Mouse (Mus musculus): ENCODE measurements around the gene Baz1b. TPM values are rescaled to one million over a fixed set of nuclear protein-coding genes. Genes with fewer than 3 reads are reported as not detected.

Gene Baz1b
- total RNA-seq, 4 experiments from 2014 or later: 34.2 to 36.5 (median 35.3) TPM

DNA sequence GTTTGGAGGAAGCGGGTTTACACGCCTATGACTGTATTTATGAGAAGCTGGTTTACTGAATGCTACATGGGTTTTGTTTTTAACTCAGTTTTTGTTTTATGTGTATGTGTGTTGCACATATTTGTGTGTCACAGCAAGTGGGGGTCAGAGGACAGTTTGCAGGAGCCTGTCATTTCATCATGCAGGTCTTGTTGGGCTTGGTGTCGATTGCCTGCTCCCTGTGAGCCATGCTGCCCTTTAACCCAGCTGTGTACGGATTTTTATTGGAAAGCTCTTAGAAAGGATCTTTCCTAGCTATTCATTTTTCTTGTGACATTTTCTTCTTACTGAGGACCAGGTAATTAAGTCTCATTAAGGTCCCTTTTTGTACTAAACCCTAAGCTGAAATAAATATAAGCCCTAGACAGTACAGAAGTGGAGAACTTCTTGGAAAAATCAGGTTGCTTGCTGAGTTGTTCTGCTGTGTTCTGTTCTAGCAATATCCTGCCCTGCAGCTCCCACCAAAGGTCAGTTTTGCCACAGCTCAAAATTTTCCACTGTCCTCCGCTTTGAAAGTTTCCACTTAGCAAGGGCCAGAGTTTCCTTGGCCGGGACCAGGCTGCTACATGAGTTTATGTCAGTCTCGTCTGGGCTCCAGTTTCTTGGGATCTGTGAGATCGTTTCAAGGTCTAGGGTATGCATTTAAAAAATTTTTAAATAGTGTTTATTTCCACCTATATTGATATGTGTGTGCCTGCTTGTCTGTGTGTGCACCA lies 46.3 kb downstream of the Baz1b start:
- no peak for DNase-seq (ENCODE audit: low spot score in 2 of 2)

DNA sequence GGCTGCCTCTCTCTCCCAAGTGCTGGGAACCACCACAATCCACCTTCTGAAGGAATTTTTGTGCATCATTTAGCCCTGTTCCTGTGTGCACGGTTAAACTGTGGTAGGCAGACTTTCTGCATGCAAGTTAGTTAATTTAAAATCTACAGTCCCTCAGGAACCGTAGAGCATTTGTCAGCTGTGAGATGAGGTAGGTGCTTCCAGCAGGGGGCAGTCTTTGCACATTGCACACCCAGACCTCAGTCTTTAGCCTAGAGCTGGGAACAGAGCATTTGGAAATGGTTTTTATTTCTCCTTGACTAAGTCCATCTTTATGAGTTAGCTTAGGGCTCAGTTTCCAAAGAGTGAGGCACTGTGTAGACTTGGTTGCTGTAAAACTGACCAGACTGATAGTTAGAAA lies 49.5 kb downstream of the Baz1b start:
- peak in 1 of 2 experiments; percentile 40 for DNase-seq (ENCODE audit: low spot score in 2 of 2)

DNA sequence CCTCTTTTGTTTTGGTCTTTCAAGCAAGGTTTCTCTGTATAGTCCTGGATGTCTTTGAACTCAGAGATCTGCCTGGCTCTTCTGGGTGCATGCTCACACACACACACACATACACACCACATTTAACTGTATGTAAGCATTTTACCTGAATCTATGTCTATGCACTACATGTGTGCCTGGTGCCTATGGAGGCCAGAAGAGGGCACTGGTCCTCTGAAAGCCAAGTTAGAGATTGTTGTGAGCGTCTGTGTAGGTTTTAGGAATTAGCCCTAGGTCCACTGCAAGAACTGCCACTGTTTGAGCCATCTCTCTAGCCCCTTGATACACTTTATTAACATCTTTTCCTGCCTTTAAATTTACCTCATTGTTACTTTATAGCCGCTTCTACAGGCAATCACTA lies 51.8 kb downstream of the Baz1b start:
- DNase-seq (ENCODE audit: low spot score in 2 of 2): no peak

DNA sequence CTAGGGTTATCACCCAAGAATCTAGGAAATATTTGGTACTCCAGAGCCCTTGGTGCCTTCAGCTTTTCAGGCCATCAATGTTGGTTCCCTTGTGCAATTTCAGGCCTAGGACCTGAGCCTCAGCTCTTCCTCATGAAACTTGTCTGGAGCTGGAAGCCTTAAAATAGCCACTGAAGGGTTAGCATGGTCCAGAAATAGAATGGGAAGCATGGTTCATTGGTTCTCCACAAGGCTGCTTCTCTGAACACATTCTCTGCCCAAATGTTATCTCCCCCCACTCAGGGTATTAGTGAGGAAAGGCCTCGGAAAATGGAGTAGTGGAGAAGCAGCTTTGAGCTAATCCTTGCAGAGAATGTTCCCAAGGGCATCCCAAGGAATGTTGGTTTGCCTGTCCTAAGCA lies 54.4 kb downstream of the Baz1b start:
- no peak for DNase-seq (ENCODE audit: low spot score in 2 of 2)

DNA sequence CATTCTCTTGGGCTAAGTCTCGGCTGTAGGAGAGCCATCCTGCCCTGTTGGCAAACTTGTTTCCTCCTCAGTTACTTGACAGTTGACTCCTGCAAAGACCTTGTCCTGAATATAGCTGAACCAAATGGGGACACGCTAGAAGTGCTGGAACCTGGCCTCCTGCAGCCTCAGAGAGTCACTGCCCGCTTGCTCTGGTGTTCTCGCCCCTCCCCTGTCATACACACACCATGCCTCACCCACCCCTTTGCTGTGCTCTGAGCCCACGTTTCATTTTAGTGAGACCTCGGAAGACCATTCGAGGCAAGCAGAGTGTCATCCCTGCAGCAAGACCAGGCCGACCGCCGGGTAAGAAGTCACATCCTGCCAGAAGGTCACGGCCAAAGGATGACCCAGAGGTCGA lies 55.1 kb downstream of the Baz1b start:
- DNase-seq (ENCODE audit: low spot score in 2 of 2): peak in 1 of 2 experiments; percentile 36

DNA sequence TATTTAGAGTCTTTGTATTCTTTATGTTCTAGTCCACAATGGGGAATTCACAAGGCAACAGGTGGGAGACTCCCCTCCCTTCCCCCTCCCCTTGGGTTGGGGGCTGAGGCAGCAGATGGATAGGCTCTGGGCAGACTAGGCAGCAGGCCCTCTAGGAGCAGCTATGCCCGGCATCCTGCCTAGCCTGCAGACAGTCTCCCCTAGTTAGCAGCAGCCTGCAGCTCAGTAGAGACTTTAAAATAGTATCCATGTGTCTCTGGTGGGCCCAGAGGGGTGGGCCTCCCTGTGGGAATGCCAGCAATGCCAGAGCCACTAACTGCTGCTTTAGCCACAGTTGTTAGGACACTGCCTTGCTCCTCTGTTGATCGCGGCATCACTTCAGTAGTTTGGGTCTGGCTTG lies 55.5 kb downstream of the Baz1b start:
- DNase-seq (ENCODE audit: low spot score in 2 of 2): no peak

DNA sequence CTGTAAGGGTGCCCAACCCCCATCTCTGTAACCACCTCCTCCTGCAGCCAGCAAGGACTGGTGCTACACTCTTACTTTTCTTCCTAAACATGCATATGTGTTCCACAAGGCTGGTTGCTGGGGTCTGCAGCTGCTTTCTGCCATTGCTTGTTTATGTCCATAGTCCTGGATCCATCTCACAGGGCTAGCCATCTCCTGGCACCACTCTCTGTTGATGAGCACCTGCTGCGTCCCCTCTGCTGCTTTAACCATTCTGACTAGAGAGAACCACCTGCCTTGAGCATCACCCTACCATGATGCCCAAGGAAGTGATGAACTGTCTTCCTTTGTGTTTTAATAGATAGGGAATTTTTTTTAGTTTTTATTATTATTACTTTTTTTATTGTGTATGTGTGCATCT lies 56.1 kb downstream of the Baz1b start:
- DNase-seq (ENCODE audit: low spot score in 2 of 2): no peak

DNA sequence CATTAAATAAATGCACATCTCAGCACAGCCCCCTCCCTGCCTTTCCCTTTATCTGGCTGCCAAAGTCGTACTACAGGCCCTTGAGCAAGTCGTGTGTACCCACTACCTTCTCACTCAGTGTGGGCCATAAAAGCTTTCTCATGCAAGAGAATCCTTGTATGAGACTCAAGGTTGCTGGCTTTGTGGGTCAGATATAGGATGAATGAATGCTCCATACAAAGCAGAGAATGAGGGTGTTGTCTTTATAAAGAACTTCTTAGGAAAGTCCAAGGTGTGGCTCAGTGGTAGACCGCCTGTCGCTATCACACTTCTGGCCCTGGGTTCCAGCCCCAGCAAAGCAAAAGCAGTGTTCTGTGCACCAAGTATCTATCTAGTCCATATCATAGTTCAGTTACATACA lies 59.5 kb downstream of the Baz1b start:
- no peak for DNase-seq (ENCODE audit: low spot score in 2 of 2)

DNA sequence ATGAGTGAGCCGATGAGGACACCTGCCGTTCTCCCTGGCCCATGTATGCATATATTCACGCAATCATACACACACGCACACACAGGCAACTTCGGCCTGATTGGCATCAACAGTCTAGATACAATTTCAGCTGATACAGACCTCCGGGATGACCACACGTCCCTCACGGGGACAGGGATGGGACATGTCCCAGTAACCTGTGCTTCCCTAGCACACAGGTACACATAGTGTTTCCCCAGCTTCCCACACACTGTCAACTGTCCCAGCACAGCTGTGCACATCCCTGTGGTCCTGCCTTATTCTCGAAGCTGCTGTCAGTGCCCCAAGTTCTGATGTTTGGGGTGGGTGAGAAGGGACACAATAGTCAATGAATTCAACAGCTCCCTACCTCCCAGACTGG lies 60.3 kb downstream of the Baz1b start:
- DNase-seq (ENCODE audit: low spot score in 2 of 2): no peak

DNA sequence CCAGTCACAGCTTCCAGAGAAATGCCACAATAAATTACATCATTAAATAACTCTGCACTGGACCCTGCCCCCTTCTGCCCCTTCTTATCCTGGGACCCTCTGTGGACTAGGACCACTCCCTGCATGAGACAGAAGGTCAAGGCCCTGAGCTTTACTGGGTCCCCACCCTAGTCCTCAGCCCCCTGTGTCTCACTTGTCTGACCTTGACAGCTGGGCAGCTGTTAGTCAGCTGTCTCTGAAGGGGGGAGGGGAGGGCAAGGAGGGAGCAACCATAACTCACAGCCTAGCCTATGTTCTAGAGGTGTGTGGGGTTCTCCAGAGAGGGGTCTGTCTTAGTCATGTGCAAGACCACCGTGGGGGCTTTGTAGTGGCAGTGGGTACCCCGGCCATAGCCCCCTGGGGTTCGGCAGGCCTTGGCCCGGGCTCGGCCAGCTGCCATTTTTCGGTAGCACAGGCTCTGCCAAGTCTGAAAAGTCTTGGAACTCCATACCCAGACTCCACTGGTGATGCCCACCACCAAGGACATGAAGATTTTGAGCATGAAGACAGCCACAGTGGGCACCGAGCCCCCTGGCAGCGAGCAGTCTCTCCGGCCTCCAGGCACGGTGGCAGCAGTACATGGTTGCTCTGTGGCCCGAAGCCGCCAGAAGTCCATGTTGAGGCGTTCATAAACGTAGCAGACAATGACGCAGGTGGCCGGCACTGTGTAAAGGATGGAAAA lies 62.1 kb downstream of the Baz1b start:
- no peak for DNase-seq (ENCODE audit: low spot score in 2 of 2)

DNA sequence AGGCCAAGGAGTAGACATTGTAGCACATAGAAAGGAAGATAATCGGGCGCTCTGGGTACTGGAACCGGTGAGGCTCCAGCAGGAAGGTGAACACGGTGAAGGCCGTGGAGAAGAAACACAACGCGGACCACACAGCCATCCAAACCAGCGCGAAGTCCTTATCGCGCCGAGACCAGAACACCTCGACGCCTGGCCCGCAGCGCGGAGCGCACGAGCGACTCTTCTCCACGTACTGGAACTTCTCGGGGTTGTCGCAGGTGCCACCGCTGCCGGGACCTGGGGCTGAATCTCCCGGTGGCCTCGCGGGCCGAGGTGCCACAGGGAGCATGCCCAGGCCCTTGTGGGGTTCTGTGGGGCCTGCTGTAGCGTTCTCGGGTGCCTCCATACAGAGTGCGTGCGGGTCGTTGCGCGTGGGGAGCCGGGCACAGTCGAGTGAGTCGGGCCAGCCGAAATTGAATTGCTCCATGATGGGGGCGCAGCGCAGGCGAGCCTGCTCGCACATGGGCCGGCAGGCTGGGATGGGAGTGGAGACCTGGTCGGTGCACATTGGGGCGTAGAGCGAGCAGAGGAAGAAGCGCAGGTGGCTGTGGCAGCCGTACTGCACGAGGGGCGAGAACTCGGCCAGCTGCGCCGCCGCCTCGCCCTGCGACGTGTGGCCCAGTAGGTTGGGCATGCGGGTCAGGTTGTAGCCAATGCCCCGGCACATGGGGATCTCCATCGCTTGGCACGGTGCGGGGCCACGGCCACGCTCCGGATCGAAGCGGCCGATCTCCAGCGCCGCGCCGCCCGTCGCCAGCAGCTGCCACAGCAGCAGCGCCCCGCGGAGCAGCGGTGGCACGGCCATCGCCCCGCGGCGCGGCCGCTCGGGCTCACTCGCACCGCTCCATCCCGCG lies 63.4 kb downstream of the Baz1b start:
- DNase-seq (ENCODE audit: low spot score in 2 of 2): no peak

DNA sequence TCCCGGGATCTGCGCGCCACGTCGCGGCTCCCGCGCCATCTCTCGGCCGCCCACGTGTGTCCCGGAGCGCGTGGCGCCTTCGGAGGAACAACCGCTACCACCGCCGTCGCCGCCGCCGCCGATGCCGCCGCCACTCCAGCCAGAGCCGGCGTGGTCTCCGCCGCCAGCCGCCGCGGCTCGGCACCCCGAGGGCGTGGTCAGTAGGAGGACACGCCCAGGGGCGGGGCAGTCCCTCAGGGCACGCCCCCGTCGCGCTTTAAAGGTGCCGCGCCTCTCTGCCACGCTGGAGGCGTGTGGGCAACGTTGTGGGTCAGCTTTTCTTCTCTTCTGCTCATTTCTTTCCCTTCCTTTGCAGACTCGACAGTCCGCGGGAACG lies 64.0 kb downstream of the Baz1b start, which contains the start of gene Fzd9:
TSS of gene Fzd9 (minus strand) at position 152 of the 376 bp plus-strand sequence.
- DNase-seq (ENCODE audit: low spot score in 2 of 2): peak; percentile 77 to 78

DNA sequence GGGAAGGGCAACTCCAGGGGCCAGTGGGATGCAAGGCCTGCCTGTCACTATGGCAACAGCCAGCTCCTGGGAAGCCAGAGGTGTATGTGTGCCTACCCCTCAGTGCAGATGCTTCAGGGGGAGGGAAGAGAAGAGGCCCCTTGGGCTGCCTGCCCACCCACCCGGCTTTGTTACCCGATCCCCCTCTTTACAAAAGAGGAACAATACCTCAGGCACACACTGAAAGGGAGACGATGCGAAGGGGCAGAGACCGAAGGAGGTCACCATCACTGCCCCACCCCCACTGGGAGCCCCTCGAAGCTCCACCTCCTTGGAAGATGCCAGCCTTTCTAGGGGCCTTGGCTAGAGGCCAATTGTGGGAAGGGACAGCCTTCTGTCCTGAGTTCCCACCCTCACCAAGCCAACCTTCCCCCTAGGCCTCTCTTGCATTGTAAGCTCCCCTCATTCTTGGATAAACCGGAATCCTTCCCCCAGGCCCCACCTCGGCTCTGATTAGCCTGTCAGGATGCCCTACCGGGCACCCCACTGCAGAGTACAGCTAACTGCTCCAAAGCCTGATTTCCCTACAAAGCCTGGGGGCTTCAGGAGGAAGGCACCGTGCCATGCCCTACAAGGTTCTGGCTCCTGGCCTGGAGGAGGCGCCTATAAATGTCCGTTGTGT lies 66.8 kb downstream of the Baz1b start:
- no peak for DNase-seq (ENCODE audit: low spot score in 2 of 2)

DNA sequence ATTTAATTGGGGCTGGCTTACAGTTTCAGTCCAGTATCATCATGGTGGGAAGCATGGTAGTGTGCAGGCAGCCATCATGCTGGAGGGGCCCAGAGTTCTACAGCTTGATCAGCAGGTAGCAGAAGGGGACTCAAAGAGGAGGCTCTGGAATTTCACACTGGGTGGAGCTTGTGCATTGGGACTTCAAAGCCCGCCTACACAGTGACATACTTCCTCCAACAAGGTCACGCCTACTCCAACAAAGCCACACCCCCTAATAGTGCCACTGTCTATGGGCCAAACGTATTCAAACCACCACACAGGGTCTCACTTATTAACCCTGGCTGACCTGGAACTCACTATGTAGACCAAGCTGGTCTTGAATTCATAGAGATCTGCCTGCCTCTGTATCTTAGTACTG lies 69.1 kb downstream of the Baz1b start:
- DNase-seq (ENCODE audit: low spot score in 2 of 2): no peak

DNA sequence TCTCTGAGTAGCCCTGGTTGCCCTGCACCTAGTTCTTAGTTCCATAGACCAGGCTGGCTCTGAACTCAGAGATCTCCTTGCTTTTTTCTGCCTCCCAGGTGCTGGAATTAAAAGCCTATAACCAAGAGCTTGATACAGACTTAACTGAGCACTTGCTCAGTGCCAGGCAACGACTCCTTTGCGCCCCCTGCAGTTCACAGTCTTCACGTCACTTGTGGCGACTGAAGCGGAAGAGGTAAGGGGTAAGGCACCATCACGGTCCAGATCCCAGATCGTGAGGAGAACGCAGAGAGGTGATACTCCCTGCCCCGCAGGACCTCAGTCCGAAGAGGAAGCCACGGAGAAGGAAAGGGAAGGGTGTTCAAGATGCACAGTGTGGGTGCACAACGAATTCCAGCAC lies 70.5 kb downstream of the Baz1b start:
- DNase-seq (ENCODE audit: low spot score in 2 of 2): no peak

DNA sequence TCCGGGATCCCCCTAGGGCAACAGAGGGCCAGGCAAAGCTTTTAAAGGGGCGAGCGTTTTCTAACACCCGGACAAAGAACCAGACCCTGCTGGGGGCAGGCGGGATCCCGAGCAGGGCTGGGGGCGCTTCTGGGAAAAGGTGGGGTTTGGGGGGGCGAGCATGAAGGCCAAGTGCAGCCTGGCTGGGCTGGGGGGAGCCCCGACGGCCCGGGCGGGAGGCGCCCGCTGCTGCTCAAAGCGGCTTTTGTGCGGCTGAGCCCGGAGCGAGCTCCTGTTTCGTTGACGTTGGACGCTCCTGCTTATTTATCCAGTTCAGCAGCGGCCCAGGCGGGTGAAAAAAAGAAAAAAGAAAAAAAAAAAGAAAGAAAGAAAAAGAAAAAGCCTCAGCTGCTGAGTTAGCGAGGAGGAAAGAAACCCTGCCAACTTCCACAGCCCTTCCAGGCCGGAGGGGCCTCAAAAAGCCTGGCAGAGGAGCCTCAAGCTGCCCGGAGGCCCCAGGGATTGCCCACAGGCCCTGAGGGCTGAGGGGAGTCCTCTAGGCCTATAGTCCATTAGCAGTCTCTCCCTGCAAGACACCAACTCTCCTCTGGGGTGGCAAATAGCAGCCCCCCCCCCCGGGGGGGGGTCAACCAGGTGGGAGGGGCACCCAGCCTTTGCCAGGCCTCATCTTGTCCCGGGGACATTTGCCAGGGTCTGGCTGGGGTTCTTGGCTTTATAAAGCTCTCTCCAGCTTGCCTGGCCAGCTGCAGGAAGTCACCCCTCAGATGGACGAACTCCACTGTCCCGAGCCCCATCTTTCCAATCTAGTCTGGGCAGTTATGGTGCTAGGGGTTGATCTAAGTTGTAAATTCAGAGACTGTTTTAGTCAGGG lies 71.5 kb downstream of the Baz1b start:
- no peak for DNase-seq (ENCODE audit: low spot score in 2 of 2)

DNA sequence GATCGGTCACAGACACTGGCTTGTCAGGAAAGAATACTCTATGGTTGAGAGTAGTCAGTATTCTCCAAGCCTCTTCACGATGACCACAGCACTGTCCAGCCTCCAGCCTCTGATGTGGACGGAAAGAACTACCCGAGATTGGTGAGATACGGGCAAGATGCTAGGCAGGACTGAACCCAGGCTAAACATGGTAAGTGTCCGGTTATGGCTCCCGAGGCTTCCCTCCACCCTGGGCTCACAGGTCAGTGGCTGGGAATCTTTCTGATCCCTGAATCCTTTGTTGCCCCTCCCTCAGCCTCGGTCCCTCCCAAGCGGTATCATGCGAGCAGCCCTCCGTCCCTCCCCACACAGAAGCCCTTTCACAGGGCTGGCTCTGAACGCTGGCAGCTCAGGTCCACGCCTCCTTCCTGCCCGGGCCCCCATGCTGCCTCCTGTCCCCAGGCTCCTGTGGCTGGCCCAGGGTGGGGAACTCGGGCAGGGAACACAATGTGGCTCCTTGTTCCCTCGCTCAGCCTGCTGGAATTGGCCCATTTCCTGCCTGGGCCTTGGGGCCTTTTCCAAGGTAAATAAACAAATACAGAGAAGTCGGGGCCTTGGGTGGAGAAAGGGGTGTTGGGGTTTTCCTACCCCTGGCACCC lies 76.9 kb downstream of the Baz1b start:
- DNase-seq (ENCODE audit: low spot score in 2 of 2): no peak

DNA sequence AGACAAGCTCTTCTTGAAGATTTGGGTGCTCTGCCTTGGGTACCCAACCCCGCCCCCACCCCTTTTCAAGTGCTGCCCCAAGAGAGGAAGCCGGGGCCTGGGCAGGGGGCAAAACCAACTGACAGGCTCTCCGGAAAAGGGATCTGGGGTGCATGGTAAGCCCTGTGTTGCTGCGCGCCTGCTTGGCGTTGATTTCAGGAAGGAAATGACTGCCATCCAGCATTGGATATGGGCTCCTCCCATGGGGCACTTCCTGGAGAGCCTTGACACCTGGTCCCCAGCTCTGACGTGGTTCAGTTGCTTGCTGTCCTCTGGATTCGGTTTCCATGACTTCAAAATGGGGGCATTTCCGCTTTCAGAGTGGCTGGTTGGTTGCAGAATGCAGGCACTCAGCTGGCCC lies 77.5 kb downstream of the Baz1b start:
- DNase-seq (ENCODE audit: low spot score in 2 of 2): no peak

DNA sequence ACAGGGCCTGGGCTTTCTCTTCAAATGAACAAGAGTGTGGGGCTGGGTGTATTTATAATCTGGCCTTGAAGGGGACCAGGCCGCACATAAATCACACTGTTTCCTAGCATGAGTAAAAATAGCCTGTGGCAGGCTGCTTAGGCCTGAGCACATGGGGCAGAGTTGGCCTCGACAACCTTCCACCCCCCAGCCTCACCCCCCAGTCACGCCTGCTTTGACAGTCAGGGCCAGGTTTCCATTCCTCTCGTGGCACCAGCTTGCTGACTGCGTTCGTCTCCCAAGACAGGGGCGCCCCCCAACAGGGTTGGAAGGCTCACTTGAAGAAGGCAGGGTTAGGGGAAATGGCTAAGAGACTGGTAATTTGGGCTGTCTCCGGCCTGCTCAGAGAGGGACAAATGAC lies 82.4 kb downstream of the Baz1b start:
- peak in 1 of 2 experiments; percentile 51 for DNase-seq (ENCODE audit: low spot score in 2 of 2)

DNA sequence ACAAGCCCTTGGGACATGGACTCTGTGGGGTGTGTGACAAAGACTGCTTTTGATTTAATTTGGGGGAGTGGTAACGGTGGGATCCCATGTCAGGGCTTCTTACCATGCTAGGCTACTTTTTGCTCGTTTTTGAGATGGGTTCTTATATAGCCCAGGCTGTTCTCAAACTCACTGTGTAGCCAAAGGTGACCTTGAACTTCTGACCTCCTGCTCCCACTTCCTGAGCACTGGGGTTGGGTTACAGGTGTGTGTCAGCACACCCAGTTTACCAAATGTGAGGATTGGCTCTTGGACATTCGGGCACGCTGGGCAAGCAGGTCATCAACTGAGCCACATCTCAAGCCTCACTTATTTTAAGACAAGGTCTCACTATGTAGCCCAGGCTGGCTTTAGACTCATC lies 83.3 kb downstream of the Baz1b start:
- no peak for DNase-seq (ENCODE audit: low spot score in 2 of 2)

Measured in gastrocnemius, adult 8-10 months (tissue).